Mouse (Mus musculus) cerebellum, adult 11-12 months (tissue): ENCODE measurements at regions not wholly inside any gene's neighbourhood (a gene's known extent, or its start where the extent isn't known, plus 50 kb on each side); places are given as distances from the start of the nearest gene placed in this dataset.

ENCODE experiments used
- DNase-seq: peaks from one replicate; pipeline ENCODE4 v3.0.0; 2022

DNA sequence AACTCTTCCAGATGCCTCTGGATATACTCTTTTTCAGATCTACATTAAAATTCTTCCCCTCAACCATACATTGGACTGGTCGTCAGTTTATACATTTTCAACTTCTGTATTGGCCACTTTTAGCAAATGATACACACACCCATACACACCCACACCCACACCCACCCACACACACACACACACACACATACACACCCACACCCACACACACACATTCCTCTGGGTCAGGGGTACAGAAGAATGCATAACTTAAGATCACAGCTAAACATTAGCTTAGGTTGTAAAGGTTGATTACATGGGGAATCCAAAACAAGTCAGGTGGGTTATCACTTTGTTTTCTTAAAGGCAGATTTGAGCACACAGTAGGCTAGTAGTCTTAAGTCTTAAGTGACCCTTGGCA, 75.9 kb upstream of the Gm6657 start:
- DNase-seq = no peak

DNA sequence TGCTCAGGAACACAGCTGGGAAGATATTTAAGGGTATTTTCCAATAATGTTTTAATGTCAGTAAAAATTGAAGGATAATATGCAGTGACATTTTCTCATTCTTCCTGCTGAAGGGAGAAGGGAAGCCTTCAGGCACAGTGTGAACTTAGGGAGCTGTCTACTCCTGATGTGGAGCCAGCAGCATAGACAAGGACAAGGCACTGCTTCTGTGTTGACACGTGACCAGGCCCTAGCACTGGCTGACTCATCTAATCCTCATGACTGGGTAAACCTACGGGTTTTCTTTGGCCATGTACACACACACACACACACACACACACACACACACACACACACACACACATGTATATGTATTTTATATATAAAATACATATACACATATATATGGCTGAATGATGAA, 74.8 kb upstream of the Gm6657 start:
- DNase-seq = no peak

- DNase-seq = no peak
These were observed 74.2 kb upstream of the Gm6657 start for GRCm38 (mm10) chr12:78119855-78120254.

DNA sequence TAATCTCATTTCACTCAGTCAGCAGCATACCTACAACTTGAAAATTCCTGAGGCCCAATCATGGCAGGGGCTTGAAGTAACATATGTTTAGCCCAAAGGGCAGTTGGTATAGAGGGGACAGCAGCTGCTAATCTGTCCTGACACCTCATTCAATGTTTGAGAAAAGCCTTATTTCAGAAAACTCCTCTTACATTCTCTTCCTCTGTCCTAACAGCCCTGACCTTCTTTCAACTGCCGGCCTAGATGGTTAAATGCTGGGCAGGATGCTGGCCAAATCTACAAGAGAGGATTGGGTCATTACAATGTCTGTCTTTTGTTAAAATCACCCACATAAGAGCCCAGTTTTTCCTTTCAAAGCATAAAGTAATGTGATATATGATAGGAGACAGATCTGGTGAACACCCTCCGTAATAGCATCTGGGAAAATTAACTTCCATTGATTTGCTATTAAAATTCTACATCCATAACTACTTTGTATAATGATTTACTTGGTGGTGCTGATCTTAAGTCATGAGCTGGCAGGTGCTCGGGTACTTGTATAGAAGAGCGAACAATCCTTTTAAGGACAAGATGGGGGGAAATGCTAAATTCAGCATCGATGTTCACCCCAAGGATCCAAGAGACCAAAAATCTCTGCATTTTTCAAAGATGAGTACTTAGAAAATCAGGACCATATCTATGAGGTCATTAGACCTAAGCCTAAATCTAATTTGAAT, 64.8 kb upstream of the Gm6657 start:
- no peak for DNase-seq

DNA sequence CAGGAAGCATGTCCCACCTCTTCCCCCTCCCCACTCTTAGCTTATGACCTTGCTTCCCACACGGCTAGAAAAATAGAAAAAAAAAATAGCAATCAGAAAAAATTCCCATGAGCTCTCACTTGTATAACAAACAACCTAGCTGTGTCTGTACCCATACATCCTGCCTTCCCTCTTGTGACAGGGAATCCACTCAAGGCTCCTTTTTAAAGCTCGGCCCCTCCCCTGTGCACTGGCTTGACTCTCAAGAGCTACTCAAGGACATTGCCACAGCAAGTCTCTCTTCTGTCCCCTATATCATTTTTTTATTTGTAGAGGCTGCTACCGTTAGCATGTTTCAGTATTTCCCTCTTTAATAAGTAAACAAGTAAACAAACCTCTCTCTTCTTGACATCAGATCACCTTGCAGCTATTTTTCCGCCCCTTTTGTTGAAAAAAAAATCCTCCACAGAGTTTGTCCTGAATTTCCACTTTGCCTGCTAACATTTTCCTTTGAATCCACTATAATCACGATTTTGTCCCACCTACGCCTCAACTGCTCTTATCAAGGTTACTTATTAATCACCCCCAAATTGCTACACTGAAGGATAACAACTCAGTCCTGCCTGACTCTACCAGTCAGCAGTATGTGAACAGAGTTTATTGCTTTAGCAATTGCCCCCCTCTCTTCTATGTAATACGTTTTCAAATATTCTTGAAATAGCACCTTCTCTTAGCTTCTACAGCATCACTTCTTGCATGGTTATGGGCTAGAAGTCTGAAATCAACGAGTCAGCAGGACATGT, 61.8 kb upstream of the Gm6657 start:
- no peak for DNase-seq

DNA sequence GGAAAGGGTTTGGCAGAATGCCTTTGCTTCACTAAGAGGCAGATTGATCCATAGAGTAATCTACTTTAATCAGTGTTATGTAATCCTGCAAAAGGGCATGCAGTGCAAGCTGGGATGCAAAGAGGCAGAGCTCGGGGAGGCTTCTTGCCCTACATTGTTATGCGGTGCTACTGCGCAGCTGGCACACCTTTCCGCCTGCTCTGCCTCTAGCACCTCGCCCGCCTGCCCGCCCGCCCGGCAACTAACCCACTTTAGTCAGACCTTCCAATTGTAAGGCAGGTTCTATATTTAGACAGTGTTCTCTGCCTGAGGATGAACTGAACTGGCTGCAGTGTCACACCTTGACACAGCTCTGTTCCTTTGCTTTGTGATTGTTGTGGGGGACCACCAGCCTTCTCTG, 60.7 kb upstream of the Gm6657 start:
- peak; percentile 32 for DNase-seq

- DNase-seq = no peak
These were observed 60.1 kb upstream of the Gm6657 start for GRCm38 (mm10) chr12:78133984-78134383.

- DNase-seq = no peak
These were observed 56.8 kb upstream of the Gm6657 start for GRCm38 (mm10) chr12:78137196-78137595.

- DNase-seq = no peak
These were observed 55.6 kb upstream of the Gm6657 start for GRCm38 (mm10) chr12:78138467-78138866.
